Mouse (Mus musculus): Measurements from ENCODE around the gene Fam189a2. TPM values are rescaled to one million over a fixed set of nuclear protein-coding genes. Genes with fewer than 3 reads are reported as not detected.

Gene Fam189a2
- total and polyA plus RNA-seq, 3 experiments: not detected

DNA sequence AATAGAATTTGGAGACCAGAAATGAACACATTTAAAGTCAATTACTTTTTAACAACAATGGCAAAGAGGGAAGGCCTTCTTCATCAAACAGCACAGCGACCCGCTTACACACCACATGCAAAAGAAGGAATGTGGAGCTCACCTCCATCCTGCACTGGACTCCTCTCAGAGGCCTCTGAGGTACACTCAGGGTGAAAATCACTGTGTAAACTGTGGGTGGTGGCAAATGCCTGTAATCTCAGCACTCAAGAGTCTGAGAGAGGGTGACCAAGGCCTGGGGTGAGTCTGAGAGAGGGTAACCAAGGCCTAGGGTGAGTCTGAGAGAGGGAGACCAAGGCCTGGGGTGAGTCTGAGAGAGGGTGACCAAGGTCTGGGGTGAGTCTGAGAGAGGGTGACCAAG is 11.6 kb upstream of the Fam189a2 start:
- Histone ChIP-seq H3K9me3 (replicated peaks; ENCODE audit: insufficient read depth, low read length) (no peaks in the 10 kb centered on the region), H3K36me3 (ENCODE audit: control insufficient read depth in 1 of 2, insufficient read depth in 2 of 2, low read length in 2 of 2) (no peaks in the 10 kb centered on the region), H3K4me3 (ENCODE audit: control insufficient read depth in 1 of 2, insufficient read depth in 1 of 2, low read depth in 2 of 2, low read length in 2 of 2) (no peak overlapping the region), H3K27ac (ENCODE audit: control insufficient read depth, low read depth, low read length) (no peak overlapping the region), H3K4me1 (ENCODE audit: control insufficient read depth in 1 of 2, insufficient read depth in 2 of 2, low read length in 2 of 2) (no peaks in the 10 kb centered on the region), H3K9ac (ENCODE audit: control insufficient read depth, low read depth, low read length, poor library complexity, severe bottlenecking) (no peak overlapping the region), H3K27me3 (ENCODE audit: control insufficient read depth in 1 of 2, insufficient read depth in 2 of 2, low read length in 2 of 2) (no peaks in the 10 kb centered on the region), H3K79me2 (ENCODE audit: control insufficient read depth, insufficient read depth, low read length, poor library complexity) (no peaks in the 10 kb centered on the region)
- DNase-seq (ENCODE audit: low read depth, low spot score): no peak
- no peak for TF ChIP-seq E2F4 (IDR thresholded peaks at IDR 0.05; ENCODE audit: borderline replicate concordance, low read depth, low read length)
- no peak for TF ChIP-seq NRF1 (IDR thresholded peaks at IDR 0.05; ENCODE audit: insufficient read depth, low read depth, low read length, poor library complexity, severe bottlenecking)
- no peak for TF ChIP-seq SMC3 (IDR thresholded peaks at IDR 0.05; ENCODE audit: low read depth, low read length)
- no peak for TF ChIP-seq HCFC1 (IDR thresholded peaks at IDR 0.05; ENCODE audit: low read depth, low read length)
- TF ChIP-seq USF2 (IDR thresholded peaks at IDR 0.05; ENCODE audit: borderline replicate concordance in 1 of 2, insufficient read depth in 1 of 2, low read depth in 1 of 2, low read length in 2 of 2): no peak

- no peaks in the 10 kb centered on the region for H3K79me2 ChIP-seq (ENCODE audit: control insufficient read depth, insufficient read depth, low read length, poor library complexity)
- no peaks in the 10 kb centered on the region for H3K27me3 ChIP-seq (ENCODE audit: control insufficient read depth in 1 of 2, insufficient read depth in 2 of 2, low read length in 2 of 2)
- TF ChIP-seq MEF2A (IDR thresholded peaks at IDR 0.05; ENCODE audit: extremely low read depth, insufficient replicate concordance, low read depth, low read length, poor library complexity, severe bottlenecking): no peak
- TF ChIP-seq NRF1 (IDR thresholded peaks at IDR 0.05; ENCODE audit: insufficient read depth, low read depth, low read length, poor library complexity, severe bottlenecking): no peak
- TF ChIP-seq ZKSCAN1 (IDR thresholded peaks at IDR 0.05; ENCODE audit: low read depth, low read length): no peak
- TF ChIP-seq E2F4 (IDR thresholded peaks at IDR 0.05; ENCODE audit: borderline replicate concordance, low read depth, low read length): no peak
- no peak for TF ChIP-seq MAZ (IDR thresholded peaks at IDR 0.05; ENCODE audit: low read depth, low read length)
- TF ChIP-seq BHLHE40 (IDR thresholded peaks at IDR 0.05; ENCODE audit: borderline replicate concordance, low read depth, low read length): no peak
- TF ChIP-seq SIN3A (IDR thresholded peaks at IDR 0.05; ENCODE audit: low read length): no peak
- no peak for TF ChIP-seq ETS1 (IDR thresholded peaks at IDR 0.05; ENCODE audit: low read depth, low read length)
- no peak for TF ChIP-seq EP300 (IDR thresholded peaks at IDR 0.05; ENCODE audit: low read depth in 1 of 2, low read length in 2 of 2)
- no peak for TF ChIP-seq MYB (IDR thresholded peaks at IDR 0.05; ENCODE audit: low read depth, low read length)
- TF ChIP-seq ZMIZ1 (IDR thresholded peaks at IDR 0.05; ENCODE audit: low read depth, low read length): no peak
- no peak for TF ChIP-seq RAD21 (IDR thresholded peaks at IDR 0.05; ENCODE audit: low read depth, low read length)
- no peak overlapping the region for H3K4me3 ChIP-seq (ENCODE audit: control insufficient read depth in 1 of 2, insufficient read depth in 1 of 2, low read depth in 2 of 2, low read length in 2 of 2)
- DNase-seq (ENCODE audit: low read depth, low spot score): no peak
- no peak overlapping the region for H3K27ac ChIP-seq (ENCODE audit: control insufficient read depth, low read depth, low read length)
- no peak overlapping the region for H3K9ac ChIP-seq (ENCODE audit: control insufficient read depth, low read depth, low read length, poor library complexity, severe bottlenecking)
- H3K4me1 ChIP-seq (ENCODE audit: control insufficient read depth in 1 of 2, insufficient read depth in 2 of 2, low read length in 2 of 2): no peaks in the 10 kb centered on the region
- H3K36me3 ChIP-seq (ENCODE audit: control insufficient read depth in 1 of 2, insufficient read depth in 2 of 2, low read length in 2 of 2): no peaks in the 10 kb centered on the region
- no peaks in the 10 kb centered on the region for H3K9me3 ChIP-seq (replicated peaks; ENCODE audit: insufficient read depth, low read length)
These were observed 8.4 kb upstream of the Fam189a2 start for GRCm38 (mm10) chr19:24039061-24039853.

All from MEL (cell line).